Mouse (Mus musculus): Measurements from ENCODE around the gene St3gal3.

The St3gal3 gene

DNA sequence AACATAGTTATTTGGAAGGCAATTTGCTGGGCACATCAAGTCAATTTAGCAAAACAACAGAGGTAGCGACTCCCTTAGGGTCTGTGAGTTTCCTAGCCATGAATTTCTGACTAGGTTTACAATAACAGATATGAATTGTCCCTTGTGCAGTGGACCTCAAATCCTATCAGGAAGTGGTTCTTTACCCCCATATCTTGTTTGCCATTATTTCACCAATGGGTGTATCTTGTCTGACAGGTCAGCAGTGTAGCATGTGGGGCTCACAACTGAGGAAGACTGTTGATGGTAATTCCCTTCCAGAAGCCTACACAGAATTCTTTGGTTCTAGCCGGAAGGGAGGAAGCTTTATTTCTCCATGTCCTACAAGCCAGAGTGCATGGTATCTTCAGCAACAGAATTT lies 213.4 kb downstream of the St3gal3 start:
- DNase-seq, result no peak

DNA sequence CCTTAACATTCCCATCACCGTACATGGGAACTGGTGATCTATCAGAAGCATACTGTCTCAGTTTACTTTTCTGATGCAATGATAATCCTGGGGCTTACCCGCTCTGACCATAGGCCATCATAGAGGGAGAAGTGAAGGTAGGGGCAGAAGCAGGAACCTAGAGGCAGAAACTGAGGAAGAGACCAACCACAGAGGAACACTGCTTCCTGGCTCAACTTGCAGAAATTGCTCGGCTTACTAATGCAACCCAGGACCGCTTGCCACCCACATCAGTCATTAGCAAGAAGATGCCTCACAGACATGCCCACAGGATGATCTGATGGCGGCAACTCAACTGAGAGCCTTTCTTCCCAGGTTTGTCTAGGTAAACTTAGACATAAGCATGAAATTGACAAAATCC lies 216.0 kb downstream of the St3gal3 start:
- DNase-seq, result no peak

DNA sequence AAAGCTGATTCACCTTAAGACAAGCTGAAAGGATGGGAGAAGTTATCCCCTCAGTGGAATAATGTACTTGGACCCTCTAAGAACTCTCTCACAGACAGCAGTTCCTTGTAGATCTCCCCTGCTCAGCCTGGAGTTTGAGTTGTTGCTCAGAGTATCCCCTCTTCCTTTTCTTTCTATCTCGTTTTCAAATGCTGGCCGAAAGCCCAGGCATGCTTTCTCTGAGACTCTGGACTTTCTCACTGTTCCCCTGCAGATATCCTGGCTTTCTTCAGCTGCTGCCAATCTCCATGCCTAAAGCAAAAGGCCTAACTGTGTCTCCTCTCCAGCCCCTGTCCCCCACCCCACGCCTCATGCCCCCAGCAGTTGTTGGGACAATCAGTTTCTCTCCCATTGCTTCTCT lies 216.5 kb downstream of the St3gal3 start:
- DNase-seq, result no peak

DNA sequence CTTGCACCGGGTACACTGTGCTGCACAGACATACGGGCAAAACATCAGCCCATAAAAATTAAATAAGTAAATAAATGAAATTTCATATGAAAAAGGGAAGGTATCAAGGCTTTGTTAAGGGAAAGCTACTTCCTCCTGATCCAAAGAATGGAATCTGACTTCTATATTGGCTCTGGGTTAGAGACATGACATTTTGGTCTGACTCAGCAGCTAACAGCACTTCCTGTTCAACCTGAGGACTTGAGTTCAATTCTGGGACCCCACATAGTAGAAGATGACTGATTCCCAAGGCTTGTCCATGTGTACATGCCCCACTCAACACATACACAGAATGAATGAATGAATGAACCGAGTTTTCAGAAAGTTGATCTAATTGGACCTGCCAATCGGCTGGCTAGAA lies 216.9 kb downstream of the St3gal3 start:
- DNase-seq, result no peak

DNA sequence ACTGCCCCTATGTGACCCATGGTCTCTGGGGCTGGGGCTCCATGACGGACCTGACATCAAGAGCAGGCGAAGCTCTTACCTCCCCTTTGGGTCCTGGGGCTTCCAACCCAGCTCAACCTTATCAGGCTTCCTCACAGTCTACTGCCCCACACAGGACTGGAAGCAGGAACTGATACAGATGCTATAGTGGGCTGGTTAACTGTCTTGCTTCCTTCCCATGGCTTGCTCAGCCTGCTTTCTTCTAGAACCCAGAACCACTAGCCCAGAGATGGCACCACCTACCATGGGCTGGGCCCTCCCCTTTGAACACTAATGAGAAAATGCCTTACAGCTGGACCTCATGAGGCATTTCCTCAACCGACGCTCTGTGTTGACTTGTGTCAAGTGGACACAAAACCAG lies 217.3 kb downstream of the St3gal3 start:
- DNase-seq, result no peak

DNA sequence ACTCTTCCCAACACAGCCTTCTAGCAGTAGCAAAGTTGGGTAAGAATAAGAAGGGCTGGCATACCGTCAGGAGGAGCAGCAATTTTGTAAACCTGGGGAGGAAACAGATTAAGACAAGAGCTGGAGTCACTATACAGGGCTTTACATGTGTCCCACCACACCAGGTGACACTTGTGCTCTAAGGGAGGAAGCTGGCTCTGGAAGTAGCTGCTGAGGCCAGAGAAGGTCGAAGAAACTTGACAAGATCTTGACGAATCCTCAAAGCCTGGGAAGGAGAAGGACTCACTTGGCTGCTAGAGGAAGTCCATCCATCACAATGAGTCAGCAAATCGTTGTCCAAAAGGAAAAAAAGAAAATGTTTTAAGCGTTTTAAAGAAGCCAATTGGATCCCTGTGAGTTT lies 218.3 kb downstream of the St3gal3 start:
- no peak for DNase-seq

DNA sequence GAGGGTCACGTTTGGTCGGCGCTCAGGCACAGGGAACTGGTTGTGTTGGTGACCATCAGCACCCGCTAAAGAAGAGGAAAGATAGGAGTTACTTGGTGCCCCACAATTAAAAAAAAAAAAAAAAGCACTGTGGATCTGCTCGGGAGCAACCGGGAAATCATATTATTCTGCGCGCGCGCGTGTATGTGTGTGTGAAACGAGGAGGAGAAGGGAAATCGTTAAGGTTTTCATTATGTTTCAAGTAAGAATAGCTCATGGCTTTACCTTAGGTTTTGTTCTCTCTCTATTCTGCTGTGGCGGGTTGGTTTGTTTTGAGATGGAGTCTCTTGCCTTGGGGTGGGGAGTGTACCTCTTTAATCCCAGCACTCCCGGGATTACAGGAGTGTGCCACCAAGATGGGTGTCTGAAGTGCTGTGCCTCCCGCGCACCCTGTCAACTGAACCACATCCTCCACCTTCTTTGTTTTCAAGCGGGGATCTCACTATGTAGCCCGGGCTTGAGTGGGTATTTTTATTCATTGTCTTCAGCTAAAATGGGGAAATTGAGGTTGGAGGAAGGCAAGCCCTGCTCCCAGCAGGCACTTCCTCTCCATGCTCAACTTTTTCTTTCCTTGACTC lies 219.1 kb downstream of the St3gal3 start:
- DNase-seq, result no peak

DNA sequence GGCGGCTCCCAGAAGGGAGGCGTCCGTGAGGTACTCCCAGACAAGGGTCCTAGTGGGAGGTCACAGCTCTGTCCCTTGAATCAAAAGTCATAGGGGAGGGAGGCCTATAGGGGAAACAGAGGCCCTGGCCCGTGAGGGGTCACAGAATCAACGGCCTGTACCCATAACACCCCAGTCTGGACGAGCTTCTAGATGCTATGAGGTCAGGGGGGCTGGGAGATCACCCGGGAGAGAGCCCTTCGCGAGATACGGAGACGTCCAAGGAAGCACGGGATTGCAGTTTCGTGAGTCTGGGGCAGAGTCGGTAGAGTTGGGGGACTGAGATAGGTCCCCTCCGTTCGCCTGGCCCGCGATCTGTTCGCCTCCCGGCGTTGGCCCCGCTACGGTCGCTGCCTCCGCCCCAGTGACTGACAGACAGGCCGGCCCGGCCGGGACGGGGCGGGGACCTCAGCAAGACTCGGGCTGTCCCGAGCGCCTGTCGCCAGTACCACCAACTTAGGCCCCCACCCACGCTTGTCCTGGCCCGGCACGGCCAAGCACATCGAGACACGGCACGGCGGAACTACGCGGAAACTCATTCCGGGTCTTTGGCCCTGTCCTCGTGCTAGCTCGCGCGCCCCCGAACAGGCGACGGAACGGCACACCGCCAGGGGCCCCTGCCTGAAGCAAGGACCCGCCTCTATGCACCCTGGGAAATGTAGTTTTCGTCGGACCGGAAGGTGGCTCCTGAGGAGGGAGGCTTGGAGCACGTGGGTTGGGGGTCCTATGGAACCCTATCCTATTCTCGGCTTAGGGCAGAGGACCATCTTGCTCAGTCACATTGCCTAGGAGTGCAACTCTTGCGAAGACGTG lies 219.9 kb downstream of the St3gal3 start, which contains the start of gene Ipo13:
Ipo13 (minus strand) TSS at position 409 of the 852 bp plus-strand sequence.
- peak; percentile 95 for DNase-seq

DNA sequence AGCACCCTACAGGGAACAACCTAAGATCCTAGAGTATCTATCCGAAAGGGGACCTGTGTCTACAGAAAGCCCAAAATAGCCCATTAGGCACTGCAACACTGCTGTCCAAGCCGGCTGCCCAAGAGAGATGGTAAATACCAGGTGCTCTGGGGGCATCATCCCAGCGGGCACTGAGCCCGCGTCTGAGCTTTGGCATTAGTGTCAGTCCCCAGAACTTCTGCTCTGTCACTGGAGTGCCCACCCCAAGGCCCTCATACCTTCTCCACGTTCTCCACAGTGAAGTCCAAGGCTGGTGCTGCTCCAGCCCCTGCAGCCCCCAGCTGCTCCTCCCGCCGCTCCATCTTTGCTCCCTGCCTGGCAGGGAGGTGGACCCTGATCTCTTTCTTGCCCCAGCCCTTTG lies 220.7 kb downstream of the St3gal3 start:
- DNase-seq, result no peak

DNA sequence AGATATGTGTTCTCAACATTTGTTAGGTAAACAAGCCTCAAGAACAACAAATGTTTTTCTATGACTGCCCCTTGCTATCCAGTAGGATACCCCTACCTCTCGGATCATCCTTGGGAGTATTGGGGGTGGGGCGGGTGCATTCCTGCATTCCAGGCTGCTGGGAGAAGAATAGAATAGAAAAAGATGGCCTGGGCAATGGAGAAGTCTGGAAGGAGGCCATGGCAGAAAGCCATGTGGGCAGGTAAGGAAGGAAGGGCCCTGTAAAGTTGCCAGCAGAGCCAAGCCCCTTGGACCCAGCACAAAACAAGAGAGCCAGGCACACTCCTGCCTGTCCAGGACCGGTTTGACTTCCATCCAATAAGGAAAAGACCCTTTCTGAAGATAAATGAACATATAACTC lies 221.3 kb downstream of the St3gal3 start:
- DNase-seq, result peak; percentile 58

DNA sequence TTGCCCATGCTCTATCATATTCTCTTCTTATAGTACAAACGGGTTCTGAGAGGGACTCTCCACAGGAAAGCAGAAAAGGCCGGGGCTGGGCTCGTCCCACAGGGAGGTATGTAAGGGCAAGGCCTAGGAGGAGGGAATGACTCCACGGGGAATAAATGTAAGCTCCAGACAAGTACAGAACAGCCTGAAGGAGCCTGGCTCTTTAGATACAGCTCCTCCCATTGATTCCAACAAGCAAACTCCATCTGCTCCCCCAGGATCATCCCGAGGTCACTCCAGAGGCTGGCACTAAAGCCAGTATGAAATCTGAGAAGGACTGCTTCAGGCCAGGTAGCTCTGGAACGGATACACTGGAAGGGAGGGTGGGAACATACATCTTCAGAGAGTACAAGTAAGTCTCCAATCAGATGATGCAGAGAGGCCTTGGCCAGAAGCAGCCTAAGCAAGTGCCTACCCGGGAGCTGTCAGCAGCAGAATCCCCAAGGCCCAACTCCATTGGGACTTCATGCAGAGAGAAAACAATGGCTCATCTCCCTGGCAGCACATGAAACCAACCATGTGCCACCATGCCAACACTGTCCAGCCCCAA lies 221.9 kb downstream of the St3gal3 start:
- DNase-seq, result no peak

DNA sequence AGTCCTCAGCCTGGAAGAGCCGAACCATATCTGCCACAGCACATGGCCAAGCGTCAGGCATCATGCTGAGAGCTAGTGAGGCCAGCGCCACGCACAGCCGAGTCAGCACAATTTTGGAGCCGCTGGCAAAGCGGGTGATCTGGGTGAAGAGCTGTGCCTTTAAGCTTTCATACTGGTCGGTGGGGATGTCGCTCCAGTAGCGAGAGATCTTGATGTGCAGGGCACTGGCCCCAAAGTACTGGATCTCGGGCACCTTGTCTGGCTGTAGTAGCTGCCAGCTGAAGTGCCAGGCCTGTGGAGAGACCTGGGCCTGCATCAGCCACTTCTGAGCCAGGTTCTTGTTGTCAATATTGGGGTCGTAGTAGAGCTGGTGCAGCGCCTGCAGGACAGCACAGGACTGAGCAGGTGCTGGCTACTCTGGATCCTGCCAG lies 222.6 kb downstream of the St3gal3 start:
- no peak for DNase-seq

DNA sequence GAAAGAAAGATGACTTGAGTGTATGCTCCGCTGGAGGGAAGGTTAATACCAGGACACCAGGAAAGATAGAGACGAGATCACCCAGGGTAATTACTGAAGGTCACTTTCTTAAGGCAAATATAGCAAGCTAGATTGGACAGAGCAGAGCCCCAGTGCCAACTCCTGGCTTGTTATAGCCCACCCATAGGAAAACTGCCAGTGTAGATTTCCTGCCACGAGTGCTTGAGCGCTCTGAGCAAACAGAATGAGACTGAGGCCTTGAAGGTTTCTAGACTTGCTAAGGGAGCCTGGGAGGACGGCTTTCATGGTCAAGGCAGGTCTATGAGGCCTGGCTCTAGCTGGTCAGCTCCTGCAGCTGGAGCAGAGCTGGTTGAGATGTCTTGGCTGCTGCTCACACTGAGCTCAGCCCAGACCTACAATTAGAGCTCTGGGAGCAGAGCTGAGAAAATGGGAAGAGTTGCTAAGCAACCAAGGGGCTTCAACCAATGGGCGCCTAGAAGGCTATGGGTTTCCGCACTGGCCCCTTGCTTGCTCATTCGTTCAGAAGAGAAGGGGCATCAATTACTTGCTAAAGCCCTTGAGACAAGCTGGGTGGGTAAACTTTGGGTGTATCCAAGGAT lies 225.8 kb downstream of the St3gal3 start:
- no peak for DNase-seq

DNA sequence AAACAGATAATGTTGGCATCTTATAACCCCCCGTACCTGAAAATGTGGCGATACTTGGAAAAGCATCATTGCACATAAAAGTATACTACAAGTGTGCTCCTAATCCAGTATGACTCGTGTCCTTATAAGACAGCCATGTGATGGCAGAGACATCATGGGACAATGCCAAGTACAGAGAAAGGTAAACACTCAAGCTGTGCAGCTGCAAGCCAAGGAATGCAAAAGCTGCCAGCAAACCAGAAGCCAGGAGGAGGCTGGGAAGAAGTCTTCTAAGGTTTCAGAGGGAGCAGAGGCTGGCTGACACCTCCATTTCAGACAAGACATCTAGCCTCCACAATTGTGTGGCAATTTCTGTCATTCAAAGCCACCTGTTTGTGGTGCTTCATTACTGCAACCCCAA lies 228.5 kb downstream of the St3gal3 start:
- peak; percentile 71 for DNase-seq

DNA sequence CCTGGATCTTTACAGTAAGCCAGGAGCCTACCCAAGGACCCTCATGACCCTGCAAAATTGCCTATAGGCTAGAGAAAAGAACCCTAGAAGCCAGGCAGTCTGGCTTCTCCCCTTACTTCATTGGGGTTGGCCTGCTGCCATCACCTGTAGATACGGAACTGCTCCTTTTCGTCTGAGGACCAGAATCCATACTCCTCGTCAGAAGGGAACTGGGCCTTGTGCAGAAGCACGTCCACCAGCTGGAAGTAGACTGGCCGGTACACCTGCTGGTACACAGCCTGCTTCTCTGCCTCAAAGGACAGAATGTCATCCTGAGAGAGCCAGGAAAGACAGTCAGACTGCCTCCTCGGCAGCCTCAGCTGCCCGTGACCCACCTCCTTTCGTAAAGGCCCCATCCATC lies 230.0 kb downstream of the St3gal3 start:
- DNase-seq, result no peak

DNA sequence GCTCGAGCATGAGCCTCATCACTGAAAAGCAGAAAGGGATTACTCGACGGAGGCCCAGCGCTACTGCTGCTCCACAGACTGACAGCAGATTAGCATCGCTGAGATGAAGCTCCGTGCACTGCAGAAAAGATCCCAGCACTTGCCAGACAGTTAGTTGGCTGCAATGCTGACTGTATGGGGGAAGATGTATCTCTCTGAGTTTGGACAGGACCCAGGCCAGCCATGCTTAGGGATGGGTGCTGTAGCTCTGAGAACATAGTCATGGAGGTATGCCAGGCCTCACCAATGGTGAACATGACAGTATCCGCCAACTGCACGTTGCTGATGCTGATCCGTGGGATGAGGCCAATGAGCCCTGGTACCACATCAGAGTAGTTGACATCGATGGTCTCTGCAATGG lies 230.6 kb downstream of the St3gal3 start:
- no peak for DNase-seq

DNA sequence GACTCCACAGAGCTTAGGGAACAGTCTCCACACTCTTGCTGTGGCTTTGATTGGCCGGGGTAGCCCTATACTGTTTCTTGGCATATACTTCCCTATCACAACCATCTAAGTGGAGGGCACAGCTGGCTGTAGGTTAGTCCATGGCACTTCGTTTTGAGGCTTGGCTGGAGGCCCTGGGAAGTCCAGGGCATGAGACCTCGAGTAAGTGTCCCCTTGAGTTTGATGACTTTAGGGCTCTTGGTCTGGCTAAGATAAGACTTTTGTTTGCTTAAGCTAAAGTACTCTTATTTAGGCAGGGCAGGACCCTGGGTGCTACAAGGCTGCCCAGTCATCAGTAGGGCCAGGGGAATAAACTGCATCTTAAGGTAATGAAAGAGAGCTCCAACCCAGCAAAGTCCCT lies 236.6 kb downstream of the St3gal3 start:
- DNase-seq, result no peak

DNA sequence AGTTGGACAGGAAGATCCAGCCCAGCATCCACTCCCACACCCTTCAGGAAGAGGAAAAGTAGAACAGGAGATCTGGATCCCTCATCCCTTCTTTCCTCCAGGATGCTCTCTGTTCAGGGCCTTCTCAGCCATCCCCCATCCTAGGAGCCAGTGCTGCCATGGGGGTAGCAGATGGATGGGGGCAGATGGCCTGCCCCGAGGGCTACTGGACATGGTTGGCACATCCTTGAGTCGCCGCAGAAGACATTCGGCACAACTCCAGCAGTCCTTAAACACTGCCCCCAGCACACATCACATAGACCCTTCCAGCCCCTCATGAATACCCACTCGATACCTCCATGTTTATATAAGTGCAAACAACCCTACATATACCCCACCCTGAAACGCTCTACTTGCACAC lies 238.7 kb downstream of the St3gal3 start:
- DNase-seq, result no peak

DNA sequence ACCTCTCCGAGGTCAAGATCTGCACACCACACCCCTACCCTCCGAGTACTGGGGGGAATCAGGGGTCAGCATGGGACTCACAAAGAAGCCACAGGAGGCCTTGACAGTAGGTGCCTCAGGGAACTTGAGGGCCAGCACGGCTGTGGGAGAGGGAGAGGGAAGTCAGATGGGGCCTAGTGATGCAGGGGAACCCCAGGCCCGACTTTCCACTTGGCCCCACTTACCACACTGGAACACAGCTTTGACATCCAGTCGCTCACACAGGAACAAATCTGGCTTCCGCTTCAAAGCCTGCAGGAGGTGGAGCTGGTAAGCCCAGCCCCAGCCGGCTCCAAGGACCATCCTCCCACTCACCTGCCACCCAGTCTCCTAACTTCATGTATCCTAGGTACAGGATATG lies 239.4 kb downstream of the St3gal3 start:
- no peak for DNase-seq

DNA sequence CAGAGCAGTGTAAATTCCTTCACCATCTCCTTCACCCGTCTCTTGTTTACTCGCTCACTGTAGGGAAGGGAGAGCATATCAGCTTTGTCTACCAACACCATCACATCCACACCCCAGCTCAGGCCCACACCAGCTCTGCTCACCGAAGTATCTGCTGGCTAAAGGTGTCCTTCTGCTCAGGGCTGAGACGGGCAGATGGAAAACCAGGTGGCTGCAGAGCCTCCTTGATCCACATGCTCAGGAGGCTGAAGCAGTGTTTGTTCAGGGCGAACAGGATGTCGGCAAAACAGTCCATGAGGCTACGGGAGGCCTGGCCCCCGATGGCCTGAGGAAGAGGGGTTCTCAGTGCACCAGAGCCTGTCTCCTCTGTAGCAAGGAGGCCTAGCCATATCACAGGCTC lies 240.1 kb downstream of the St3gal3 start:
- no peak for DNase-seq

DNA sequence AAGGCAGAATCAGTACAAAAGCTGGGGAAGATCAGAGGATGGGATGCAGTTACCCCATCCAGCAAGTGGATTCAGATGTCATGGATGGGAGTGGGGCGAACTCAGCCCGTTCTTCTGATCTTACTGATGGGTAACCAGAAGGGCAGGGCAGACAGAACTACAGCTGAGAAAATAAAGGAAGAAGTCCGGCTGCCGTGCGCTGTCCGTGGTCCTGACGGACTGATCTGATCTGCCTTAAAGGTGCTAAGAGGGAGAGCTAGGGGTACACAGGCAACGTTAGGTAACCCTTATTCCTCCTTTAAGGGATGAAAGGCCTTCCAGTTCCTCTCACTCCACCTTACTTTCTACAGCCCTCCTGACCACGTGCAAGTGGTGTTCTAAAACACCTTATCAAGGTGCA lies 241.3 kb downstream of the St3gal3 start:
- DNase-seq, result peak; percentile 57

DNA sequence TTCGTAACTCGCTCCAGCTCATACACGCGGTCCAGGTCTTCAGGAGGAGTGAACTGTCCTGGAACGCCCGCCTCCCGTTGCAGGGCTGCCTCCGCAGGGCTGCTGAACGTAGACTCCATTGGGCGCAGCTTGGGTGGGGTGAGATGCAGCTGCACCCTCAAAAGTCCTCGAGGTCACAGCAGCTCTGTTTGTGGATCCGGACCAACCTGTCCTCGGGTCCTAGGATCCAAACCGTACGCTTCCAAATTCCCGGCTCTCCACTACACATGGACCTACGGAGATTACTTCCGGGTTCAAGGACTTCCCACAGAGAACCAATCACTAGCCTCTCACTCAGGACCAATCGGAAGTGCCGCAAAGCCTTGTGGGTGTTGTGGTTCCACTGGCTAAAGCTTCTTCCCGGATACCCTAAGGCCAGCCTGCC lies 243.0 kb downstream of the St3gal3 start, which contains the start of gene Dph2:
Dph2 (minus strand) TSS at position 295 of the 424 bp plus-strand sequence.
- DNase-seq, result peak; percentile 91

DNA sequence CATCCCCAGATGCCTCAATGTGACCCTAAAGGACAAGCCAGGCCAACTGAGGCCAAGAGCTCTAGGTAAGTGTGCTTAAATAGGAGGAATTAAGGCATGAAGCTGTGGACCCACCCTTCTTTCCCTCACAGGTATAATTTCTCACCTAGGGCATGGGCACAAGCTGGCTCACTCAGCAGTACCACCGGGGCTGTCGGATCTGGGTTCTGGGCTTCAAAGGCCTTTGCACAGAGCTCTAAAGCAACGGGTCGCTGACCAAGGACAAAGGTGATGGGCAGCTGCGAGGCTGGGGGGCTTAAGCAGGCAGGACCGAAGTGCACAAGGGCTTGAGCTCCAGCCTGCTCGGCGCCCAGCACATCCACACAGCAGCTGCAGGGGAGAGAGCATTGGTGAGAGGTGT lies 244.0 kb downstream of the St3gal3 start:
- DNase-seq, result no peak

DNA sequence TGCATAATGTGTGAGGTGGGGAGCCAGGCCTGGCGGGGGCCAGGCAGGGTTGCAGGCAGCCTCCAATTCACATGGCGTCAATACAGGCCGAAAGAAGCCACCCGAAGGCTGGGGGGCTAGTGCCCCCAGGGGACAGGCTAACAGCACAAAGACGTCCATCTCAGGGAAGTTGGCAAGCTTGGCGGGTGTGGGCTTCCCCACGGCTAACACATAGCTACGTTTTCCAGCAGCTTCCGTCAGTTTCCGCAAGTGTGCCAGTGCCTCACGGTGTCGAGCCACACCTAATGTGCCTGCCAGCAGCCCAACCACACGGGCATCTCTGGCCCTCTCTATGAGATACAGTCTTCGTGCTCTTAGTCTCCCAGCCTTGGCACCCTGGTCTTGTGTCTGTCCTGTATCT lies 244.7 kb downstream of the St3gal3 start:
- no peak for DNase-seq

Measured in lung, postnatal 10 days (tissue).